Mouse (Mus musculus) CD4-positive, CD25-positive, alpha-beta regulatory T cell, adult 4 months (primary cell): Measurements from ENCODE around the gene Pdf. TPM values are rescaled to one million over a fixed set of nuclear protein-coding genes. Genes with fewer than 3 reads are reported as not detected.

Experiments
- ATAC-seq: one replicate; pipeline ENCODE4 v1.8.0; 2017
- polyA plus RNA-seq, 2 experiments: library from polyadenylated mRNA; unstranded; fragments of 100-300 nt; shearing (Covaris generic); gene quantifications; one replicate each; pipeline ENCODE4 v1.2.1; 2017

Gene Pdf
- 1 to 10 TPM in 1 of 2 experiments, under 1 TPM in 1; 0.85 to 1.3 TPM for polyA plus RNA-seq

- ATAC-seq: peak; percentile 78
Observed at GRCm38 (mm10) chr8:107048061-107048941, at the start of gene Pdf. Gene Pdf, minus strand, starts transcription at chr8:107048614.

GRCm38 (mm10) chr8:107096366-107097036 lies 48.1 kb upstream of the Pdf start, which contains the start of gene Terf2:
Gene Terf2, minus strand, starts transcription at chr8:107096547.
- ATAC-seq: peak; percentile 88

GRCm38 (mm10) chr8:107095717-107096365 lies 47.4 kb upstream of the Pdf start:
- ATAC-seq: peak; percentile 52

GRCm38 (mm10) chr8:107090531-107090930 lies 42.1 kb upstream of the Pdf start:
- ATAC-seq: no peak

- ATAC-seq: no peak
Observed at GRCm38 (mm10) chr8:107088526-107089063, 40.2 kb upstream of the Pdf start.

GRCm38 (mm10) chr8:107086018-107086417 lies 37.6 kb upstream of the Pdf start:
- ATAC-seq: no peak

- ATAC-seq: no peak
Observed at GRCm38 (mm10) chr8:107085358-107085757, 36.9 kb upstream of the Pdf start.

- no peak for ATAC-seq
Observed at GRCm38 (mm10) chr8:107076239-107076888, 27.9 kb upstream of the Pdf start.

- ATAC-seq: no peak
Observed at GRCm38 (mm10) chr8:107074128-107074527, 25.7 kb upstream of the Pdf start.

- no peak for ATAC-seq
Observed at GRCm38 (mm10) chr8:107073706-107074105, 25.3 kb upstream of the Pdf start.

GRCm38 (mm10) chr8:107065511-107066496 lies 17.4 kb upstream of the Pdf start, which contains the start of gene Tmed6:
Gene Tmed6, minus strand, starts transcription at chr8:107065644.
- no peak for ATAC-seq

- ATAC-seq: no peak
Observed at GRCm38 (mm10) chr8:107062613-107063012, 14.2 kb upstream of the Pdf start.

GRCm38 (mm10) chr8:107056973-107057369 lies 8.6 kb upstream of the Pdf start:
- no peak for ATAC-seq

- ATAC-seq: peak; percentile 98
Observed at GRCm38 (mm10) chr8:107056076-107056972, 7.9 kb upstream of the Pdf start, which contains the start of the genes Cog8 and Nip7. Gene Cog8, minus strand, starts transcription at chr8:107056689. Gene Nip7, plus strand, starts transcription at chr8:107056877.

- no peak for ATAC-seq
Observed at GRCm38 (mm10) chr8:107052046-107052445, 3.6 kb upstream of the Pdf start.

GRCm38 (mm10) chr8:107049480-107049879 lies 1.1 kb upstream of the Pdf start:
- no peak for ATAC-seq

GRCm38 (mm10) chr8:107046976-107047375 lies 1.4 kb downstream of the Pdf start:
- no peak for ATAC-seq

- no peak for ATAC-seq
Observed at GRCm38 (mm10) chr8:107045478-107045877, 2.9 kb downstream of the Pdf start.

GRCm38 (mm10) chr8:107040632-107041031 lies 7.8 kb downstream of the Pdf start:
- ATAC-seq: no peak

- no peak for ATAC-seq
Observed at GRCm38 (mm10) chr8:107036626-107037025, 11.8 kb downstream of the Pdf start.
